Mouse (Mus musculus) hematopoietic stem cell, adult 5-6 weeks (primary cell): ENCODE data around the gene Olfr283. TPM values are rescaled to one million over a fixed set of nuclear protein-coding genes. Genes with fewer than 3 reads are reported as not detected.
"Not testable (repeated sequence)": the region's sequence is repeated elsewhere in the genome, so short reads cannot be mapped to it uniquely, and the experiment has no call there.

Source experiments
- ATAC-seq, 2 experiments: fragments of 125-278 bp in 1 of 2; replicated peaks in 1 of 2; 2 replicates each; pipeline ENCODE4 v1.8.0; 2016 to 2017; ENCODE audit warnings: inconsistent platforms in 2 of 2, mild to moderate bottlenecking in 2 of 2, moderate number of reproducible peaks in 2 of 2, low read depth in 1 of 2, moderate TSS enrichment in 1 of 2; ENCODE audit not compliant: low FRiP score in 2 of 2, poor library complexity in 2 of 2, severe bottlenecking in 2 of 2, insufficient read depth in 1 of 2, low TSS enrichment in 1 of 2
- total RNA-seq: library from RNA; stranded (forward); fragments of 172-1452, 232-1000 nt; gene quantifications from 2 replicates; pipeline ENCODE4 v1.2.3, GENCODE M21; 2017

Gene Olfr283
- not detected in 2 replicates for total RNA-seq

DNA sequence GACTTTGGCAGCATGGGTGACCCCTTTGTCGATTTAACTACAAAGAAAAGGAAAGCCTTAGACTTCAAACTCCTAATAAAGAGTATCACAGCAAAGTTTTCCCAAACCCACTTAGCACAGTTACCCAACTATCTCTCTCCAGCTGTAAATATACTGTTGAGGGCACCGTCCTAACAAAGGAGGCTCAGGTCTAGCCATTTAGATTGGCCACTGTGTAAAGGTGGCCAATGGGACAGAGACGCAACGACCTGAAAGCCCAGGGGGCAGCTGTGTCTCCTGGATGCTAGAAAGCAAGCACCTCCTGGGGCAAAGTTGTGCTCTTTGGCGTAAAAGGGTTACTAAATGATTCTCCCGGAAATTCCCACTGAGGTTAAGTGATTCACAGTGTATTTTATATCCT lies at the start of gene Olfr283:
TSS of gene Olfr283 (minus strand) at position 101 of the 400 bp plus-strand sequence.
- no peak for ATAC-seq

GRCm38 (mm10) chr15:98425188-98425587 lies 44.4 kb upstream of the Olfr283 start:
- no peak for ATAC-seq

GRCm38 (mm10) chr15:98424753-98425152 lies 44.0 kb upstream of the Olfr283 start:
- no peak for ATAC-seq

GRCm38 (mm10) chr15:98424326-98424725 lies 43.6 kb upstream of the Olfr283 start:
- ATAC-seq, result no peak

- no peak for ATAC-seq
Measured at GRCm38 (mm10) chr15:98420897-98421296, 40.2 kb upstream of the Olfr283 start.

GRCm38 (mm10) chr15:98418096-98418495 lies 37.4 kb upstream of the Olfr283 start:
- ATAC-seq, result no peak

DNA sequence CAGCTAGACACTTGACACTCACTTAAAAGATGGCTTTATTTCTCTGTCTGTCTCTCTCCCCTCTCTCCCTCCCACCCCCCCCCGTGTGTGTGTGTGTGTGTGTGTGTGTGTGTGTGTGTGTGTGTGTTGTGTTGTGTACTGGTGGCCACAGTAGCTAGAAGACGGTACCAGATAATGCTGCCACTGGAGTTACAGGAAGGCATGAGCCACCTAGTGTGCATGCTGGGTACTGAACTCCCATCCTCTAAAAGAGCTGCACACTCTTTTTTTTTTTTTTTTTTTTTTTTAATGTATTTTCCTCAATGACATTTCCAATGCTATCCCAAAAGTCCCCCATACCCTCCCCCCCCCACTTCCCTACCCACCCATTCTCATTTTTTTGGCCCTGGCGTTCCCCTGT lies 36.5 kb upstream of the Olfr283 start:
- ATAC-seq, result not testable (repeated sequence)

DNA sequence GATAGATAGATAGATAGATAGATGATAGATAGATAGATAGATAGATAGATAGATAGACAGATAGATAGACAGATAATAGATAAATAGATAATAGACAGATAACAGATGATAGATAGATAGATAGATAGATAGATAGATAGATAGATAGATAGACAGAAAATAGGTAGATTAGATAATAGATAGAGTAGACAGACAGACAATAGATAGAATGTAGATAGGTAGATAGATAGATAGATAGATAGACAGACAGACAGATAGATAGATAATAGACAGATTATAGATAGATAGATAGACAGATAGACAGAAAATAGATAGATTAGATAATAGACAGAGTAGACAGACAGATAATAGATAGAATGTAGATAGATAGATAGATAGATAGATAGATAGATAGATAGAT lies 36.1 kb upstream of the Olfr283 start:
- ATAC-seq, result not testable (repeated sequence)

GRCm38 (mm10) chr15:98415996-98416395 lies 35.2 kb upstream of the Olfr283 start:
- ATAC-seq, result no peak

GRCm38 (mm10) chr15:98410249-98410648 lies 29.5 kb upstream of the Olfr283 start:
- no peak for ATAC-seq

DNA sequence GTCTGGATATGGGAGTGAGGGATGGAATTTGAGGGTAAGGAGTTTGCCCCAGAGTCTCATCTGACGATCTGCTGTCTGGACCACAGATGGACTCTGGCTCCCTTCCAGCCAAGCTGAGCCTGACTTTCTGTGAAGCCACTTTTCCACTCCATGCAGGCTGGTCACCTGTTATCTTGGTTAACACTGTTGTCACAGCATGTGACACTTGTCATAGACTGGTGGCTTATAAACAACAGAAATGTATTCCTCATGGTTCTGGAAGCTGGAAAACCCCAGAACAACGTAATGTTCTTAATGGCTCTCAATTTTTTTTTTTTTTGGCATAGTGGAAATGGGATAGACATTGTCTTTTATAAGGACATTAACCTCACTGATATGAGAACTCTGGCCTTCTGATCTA lies 28.9 kb upstream of the Olfr283 start:
- no peak for ATAC-seq

DNA sequence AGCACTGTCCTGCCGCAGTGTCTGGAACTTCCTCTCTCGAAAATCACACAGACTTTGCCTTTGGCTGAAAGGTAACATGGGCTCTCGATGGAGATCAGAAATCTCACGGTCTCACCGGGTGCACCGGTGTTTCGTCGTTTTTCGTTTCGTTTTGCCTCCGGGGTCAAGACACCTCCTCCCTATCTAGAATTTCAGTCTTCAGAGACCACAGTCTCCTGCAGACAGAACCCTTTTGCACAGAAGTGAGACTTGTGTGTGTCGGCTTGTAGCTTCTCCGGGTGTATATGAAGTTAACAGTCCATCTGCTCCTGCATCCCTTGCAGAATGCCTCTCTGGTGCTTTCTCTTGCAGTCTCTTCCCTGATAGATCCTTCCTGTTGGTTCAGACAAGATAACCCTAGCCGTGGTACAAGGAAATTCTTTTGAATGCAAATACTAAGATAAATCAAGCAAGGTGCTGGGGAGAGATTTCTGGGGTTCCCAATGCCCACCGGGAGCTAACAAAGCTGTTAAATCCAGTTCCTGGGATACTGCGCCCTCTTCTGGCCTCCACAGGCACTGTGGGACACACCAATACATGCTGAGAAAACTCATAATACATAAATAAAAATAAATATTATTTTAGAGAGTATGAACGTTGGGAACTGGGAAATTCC lies 27.8 kb upstream of the Olfr283 start:
- ATAC-seq, result no peak

DNA sequence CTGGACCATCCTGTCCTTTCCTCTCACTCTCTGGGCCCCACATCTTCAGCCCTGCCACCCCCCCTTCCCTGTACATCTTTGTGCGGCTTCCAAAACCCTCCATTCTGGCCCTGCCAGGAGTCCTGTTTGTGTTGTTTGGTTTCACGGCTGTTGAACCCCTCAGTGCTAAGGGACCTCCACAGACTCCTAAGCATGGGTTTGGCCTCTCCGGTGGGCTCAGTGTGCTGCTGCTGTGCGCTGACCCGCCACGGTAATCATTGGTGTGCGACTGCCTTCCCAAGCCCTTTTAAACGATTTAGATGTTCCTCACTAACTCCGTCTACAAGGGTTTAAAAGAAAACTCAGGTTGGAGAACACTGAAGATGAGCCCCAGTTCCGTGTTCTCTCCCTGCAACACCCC lies 21.6 kb upstream of the Olfr283 start:
- no peak for ATAC-seq

GRCm38 (mm10) chr15:98397136-98397535 lies 16.4 kb upstream of the Olfr283 start:
- no peak for ATAC-seq

DNA sequence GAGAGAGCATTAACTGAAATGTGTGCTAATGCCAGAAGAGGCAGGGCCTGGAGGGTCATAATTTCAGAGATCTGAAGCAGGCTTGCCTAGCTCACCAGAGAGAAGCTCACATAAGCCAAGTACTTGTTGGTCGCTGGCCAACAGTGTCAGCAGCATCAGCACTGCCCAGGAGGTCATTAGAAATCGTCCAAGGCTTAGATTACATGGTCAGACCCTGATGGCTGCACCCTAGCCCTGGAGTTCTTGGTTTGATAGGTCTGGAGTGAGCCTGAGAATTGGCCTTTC lies 11.1 kb upstream of the Olfr283 start:
- no peak for ATAC-seq

DNA sequence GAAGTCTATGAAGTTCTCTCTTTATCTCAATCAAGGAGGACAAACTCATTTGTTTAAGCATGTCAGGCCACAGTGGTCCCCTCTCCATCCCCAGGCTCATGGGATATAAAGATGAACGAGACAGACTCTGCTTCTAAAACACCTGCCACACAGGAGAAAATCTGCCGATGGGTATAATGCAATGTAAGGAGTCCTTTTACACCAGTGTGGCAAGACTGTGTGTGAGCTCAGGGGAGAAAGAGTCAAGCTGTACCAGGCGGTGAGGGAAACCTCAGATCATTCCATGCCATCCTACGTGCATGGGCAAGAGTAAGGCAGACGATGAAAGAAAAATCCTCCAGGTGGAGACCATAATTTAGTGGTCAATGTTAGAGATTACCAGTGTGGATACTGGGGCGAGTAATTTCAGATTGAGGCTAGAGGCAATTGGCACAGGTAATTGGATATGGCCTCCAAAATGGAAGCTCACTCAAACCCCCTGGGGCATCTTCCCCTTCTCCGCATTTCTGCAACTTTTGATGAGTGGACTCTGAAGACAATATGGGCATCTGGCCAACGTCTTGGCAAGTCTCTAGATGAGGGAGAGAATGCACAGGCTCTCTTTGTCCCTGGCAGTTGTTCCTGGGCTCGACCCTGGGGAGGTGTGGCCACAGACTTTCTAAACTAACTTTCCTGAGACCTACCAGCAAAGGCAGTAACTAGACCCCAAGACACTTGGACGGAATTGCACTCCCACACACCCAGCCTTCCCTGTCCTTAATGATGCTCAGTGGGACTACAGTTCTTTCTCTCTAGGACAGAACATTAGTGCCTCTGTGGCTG lies 10.5 kb upstream of the Olfr283 start:
- no peak for ATAC-seq

DNA sequence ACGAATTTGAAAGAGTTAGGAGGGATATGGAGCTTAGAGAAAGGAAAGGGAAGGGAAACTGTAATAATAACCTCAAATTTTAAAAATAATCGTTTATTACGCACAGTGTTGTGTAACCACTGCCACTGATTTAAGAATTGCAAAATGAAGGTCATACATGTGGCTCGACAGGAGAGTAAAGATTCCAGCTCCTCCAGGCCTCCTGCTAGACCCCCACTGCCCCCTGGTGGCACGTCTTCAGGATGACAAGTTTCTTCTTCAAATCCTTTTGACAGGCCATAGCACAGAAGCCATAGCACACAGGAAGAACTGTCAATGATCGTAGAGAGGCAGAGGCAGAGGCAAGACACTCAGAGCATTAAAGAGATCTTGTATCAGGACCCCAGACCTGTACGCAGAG lies 9.1 kb upstream of the Olfr283 start:
- peak; percentile 71 to 78; a peak in 3 of 4 replicates for ATAC-seq

GRCm38 (mm10) chr15:98387621-98388020 lies 6.9 kb upstream of the Olfr283 start:
- no peak for ATAC-seq

DNA sequence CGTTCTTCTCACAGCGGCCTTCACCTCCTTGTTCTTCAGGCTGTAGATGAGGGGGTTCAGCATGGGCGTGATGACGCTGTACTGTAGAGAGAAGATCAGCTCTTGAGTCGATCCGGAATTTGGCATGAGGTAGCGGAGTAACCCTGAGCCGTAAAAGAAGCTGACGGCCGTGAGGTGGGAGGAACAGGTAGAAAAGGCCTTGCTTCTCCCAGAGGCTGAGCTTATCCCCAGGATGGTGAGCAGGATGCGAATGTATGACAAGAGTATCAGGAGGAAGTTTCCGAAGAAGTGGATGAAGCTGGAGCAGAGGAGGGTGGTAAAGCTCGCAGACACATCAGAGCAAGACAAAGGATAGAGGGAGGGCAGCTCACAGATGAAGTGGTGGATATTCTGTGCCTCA lies 2.5 kb downstream of the Olfr283 start:
- ATAC-seq, result no peak
